Mouse (Mus musculus) adrenal gland, adult 18-20 months (tissue): ENCODE measurements around the gene Cyp4f16. TPM values are rescaled to one million over a fixed set of nuclear protein-coding genes. Genes with fewer than 3 reads are reported as not detected.
"Not testable (repeated sequence)": the region's sequence is repeated elsewhere in the genome, so short reads cannot be mapped to it uniquely, and the experiment has no call there.

Experiments used
- DNase-seq, 2 experiments: peaks; one replicate each; pipeline ENCODE4 v3.0.0; 2021 to 2022; ENCODE audit warnings: low spot score in 2 of 2
- long read RNA-seq, 2 experiments: library from polyadenylated mRNA; stranded (forward); transcript quantifications; one replicate each; pipeline ENCODE4 v2.0.0; 2021
- total RNA-seq, 2 experiments: library from RNA; stranded (reverse); gene quantifications; 1 replicate in 1 of 2; 2 replicates in 1 of 2; pipeline ENCODE4 v1.2.3; 2021

Cyp4f16 gene
- 10 to 100 TPM in 1 of 2 experiments, 1 to 10 TPM in 1; 9.9 to 10.5 TPM for total RNA-seq
- long read RNA-seq, experiment 1, partial matches to known transcripts: 1 of 10 reads
- long read RNA-seq, experiment 1, other reads (novel, unspliced or antisense): 3 of 10 reads
- long read RNA-seq, experiment 2, transcript Cyp4f16-201 (13 exons, 2,227 nt): major isoform, 9 of 25 reads
- long read RNA-seq, experiment 2, transcript Cyp4f16-208 (13 exons, 2,242 nt): minor isoform, 6 of 25 reads
- long read RNA-seq, experiment 2, partial matches to known transcripts: 6 of 25 reads
- long read RNA-seq, experiment 2, other reads (novel, unspliced or antisense): 3 of 25 reads

GRCm38 (mm10) chr17:32536051-32536866 is at the start of gene Cyp4f16:
TSS of gene Cyp4f16 (plus strand) at chr17:32536558.
- peak; percentile 82 to 89 for DNase-seq

GRCm38 (mm10) chr17:32492349-32492980 is 43.9 kb upstream of the Cyp4f16 start:
- peak; percentile 21 to 34 for DNase-seq

GRCm38 (mm10) chr17:32494601-32495000 is 41.8 kb upstream of the Cyp4f16 start:
- peak; percentile 53 to 54 for DNase-seq

GRCm38 (mm10) chr17:32500511-32500910 is 35.8 kb upstream of the Cyp4f16 start:
- DNase-seq: not testable (repeated sequence)

GRCm38 (mm10) chr17:32501051-32501450 is 35.3 kb upstream of the Cyp4f16 start:
- no peak for DNase-seq

- no peak for DNase-seq
Observed at GRCm38 (mm10) chr17:32503111-32503510, 33.2 kb upstream of the Cyp4f16 start.

- DNase-seq: peak; percentile 39 to 44
Observed at GRCm38 (mm10) chr17:32505851-32506728, 30.3 kb upstream of the Cyp4f16 start, which contains the start of gene Cyp4f17. TSS of gene Cyp4f17 (plus strand) at chr17:32506050.

GRCm38 (mm10) chr17:32506729-32507245 is 29.6 kb upstream of the Cyp4f16 start:
- DNase-seq: no peak

GRCm38 (mm10) chr17:32516126-32516525 is 20.2 kb upstream of the Cyp4f16 start:
- no peak for DNase-seq

- DNase-seq: peak in 1 of 2 experiments; percentile 12
Observed at GRCm38 (mm10) chr17:32521981-32522380, 14.4 kb upstream of the Cyp4f16 start.

- DNase-seq: no peak
Observed at GRCm38 (mm10) chr17:32522386-32522785, 14.0 kb upstream of the Cyp4f16 start.

- DNase-seq: no peak
Observed at GRCm38 (mm10) chr17:32522816-32523215, 13.5 kb upstream of the Cyp4f16 start.

GRCm38 (mm10) chr17:32523895-32524294 is 12.5 kb upstream of the Cyp4f16 start:
- no peak for DNase-seq

GRCm38 (mm10) chr17:32526341-32526740 is 10.0 kb upstream of the Cyp4f16 start:
- DNase-seq: not testable (repeated sequence)

GRCm38 (mm10) chr17:32527748-32528147 is 8.6 kb upstream of the Cyp4f16 start:
- DNase-seq: no peak

GRCm38 (mm10) chr17:32528408-32529337 is 7.7 kb upstream of the Cyp4f16 start:
- DNase-seq: peak; percentile 84 to 88

- DNase-seq: not testable (repeated sequence)
Observed at GRCm38 (mm10) chr17:32532356-32532755, 4.0 kb upstream of the Cyp4f16 start.

- no peak for DNase-seq
Observed at GRCm38 (mm10) chr17:32534068-32534467, 2.3 kb upstream of the Cyp4f16 start.

GRCm38 (mm10) chr17:32536867-32537250 is 501 bp downstream of the Cyp4f16 start:
- peak in 1 of 2 experiments; percentile 18 for DNase-seq
